Mouse (Mus musculus): ENCODE measurements around the gene Ccdc171. TPM values are rescaled to one million over a fixed set of nuclear protein-coding genes. Genes with fewer than 3 reads are reported as not detected.

Ccdc171 gene
- polyA plus RNA-seq, 1 experiment from 2014 or later: 2.0 TPM

GRCm38 (mm10) chr4:83682866-83683265 lies 157.5 kb downstream of the Ccdc171 start:
- 73% methylated on average over 7 of the region's 7 CpGs for WGBS
- DNase-seq (ENCODE audit: low spot score) (no peak), ATAC-seq (no peak)
- H3K27me3 ChIP-seq (replicated peaks; ENCODE audit: insufficient read depth, low read length): no peaks in the 10 kb centered on the region
- H3K4me3 ChIP-seq (ENCODE audit: low read depth, low read length): no peak overlapping the region
- no peaks in the 10 kb centered on the region for H3K36me3 ChIP-seq (ENCODE audit: insufficient read depth, low read length)
- no peak overlapping the region for H3K9ac ChIP-seq (replicated peaks; ENCODE audit: low read depth)
- H3K27ac ChIP-seq (ENCODE audit: low read length): no peak overlapping the region
- TF ChIP-seq EP300 (IDR thresholded peaks at IDR 0.05): no peak
- TF ChIP-seq CTCF (IDR thresholded peaks at IDR 0.05): no peak
- H3K9me3 ChIP-seq (ENCODE audit: low read length): no peaks in the 10 kb centered on the region
- H3K4me2 ChIP-seq (replicated peaks; ENCODE audit: low read depth, low read length): no peak overlapping the region
- H3K4me1 ChIP-seq (ENCODE audit: insufficient read depth, low read depth, low read length): no peaks in the 10 kb centered on the region

- no peak for ATAC-seq
- Histone ChIP-seq H3K4me3 (ENCODE audit: low read depth, low read length) (no peak overlapping the region), H3K9me3 (ENCODE audit: low read length) (no peaks in the 10 kb centered on the region), H3K9ac (replicated peaks; ENCODE audit: low read depth) (no peak overlapping the region), H3K4me2 (replicated peaks; ENCODE audit: low read depth, low read length) (no peak overlapping the region), H3K4me1 (ENCODE audit: insufficient read depth, low read depth, low read length) (no peaks in the 10 kb centered on the region), H3K27ac (ENCODE audit: low read length) (no peak overlapping the region), H3K27me3 (replicated peaks; ENCODE audit: insufficient read depth, low read length) (no peaks in the 10 kb centered on the region), H3K36me3 (ENCODE audit: insufficient read depth, low read length) (no peaks in the 10 kb centered on the region)
- peak; percentile 7 for DNase-seq (ENCODE audit: low spot score)
- TF ChIP-seq CTCF (IDR thresholded peaks at IDR 0.05): no peak
- TF ChIP-seq EP300 (IDR thresholded peaks at IDR 0.05): no peak
- WGBS: 40% methylated on average over 3 of the region's 3 CpGs
Measured at GRCm38 (mm10) chr4:83700190-83700589, 174.8 kb downstream of the Ccdc171 start.

DNA sequence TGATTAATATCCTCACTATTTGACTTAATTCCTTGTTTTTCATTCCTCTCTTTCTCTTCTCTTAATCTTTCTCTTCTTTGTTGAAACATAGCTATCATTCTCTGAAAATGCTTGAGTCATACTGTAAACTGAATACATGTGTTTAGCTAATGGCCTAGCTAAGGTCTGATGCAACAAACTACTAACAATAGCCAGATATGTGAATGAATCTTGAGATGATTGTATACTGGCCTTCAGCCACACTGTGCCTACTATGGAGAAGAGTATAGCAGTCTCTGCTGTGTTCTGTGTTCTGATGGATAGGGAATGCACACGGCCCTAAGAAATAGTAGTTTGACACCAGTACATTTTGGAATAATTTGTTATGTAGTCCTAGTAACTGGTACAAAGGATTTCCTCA lies 191.7 kb downstream of the Ccdc171 start:
- Histone ChIP-seq H3K27me3 (replicated peaks; ENCODE audit: insufficient read depth, low read length) (no peaks in the 10 kb centered on the region), H3K4me2 (replicated peaks; ENCODE audit: low read depth, low read length) (no peak overlapping the region), H3K9me3 (ENCODE audit: low read length) (no peaks in the 10 kb centered on the region), H3K36me3 (ENCODE audit: insufficient read depth, low read length) (no peaks in the 10 kb centered on the region), H3K4me1 (ENCODE audit: insufficient read depth, low read depth, low read length) (no peaks in the 10 kb centered on the region), H3K27ac (ENCODE audit: low read length) (no peak overlapping the region), H3K4me3 (ENCODE audit: low read depth, low read length) (no peak overlapping the region), H3K9ac (replicated peaks; ENCODE audit: low read depth) (no peak overlapping the region)
- TF ChIP-seq CTCF (IDR thresholded peaks at IDR 0.05) (no peak), EP300 (IDR thresholded peaks at IDR 0.05) (no peak)
- DNase-seq (ENCODE audit: low spot score) (no peak), ATAC-seq (no peak)
- WGBS: 84% methylated on average over 1 of the region's 1 CpGs

DNA sequence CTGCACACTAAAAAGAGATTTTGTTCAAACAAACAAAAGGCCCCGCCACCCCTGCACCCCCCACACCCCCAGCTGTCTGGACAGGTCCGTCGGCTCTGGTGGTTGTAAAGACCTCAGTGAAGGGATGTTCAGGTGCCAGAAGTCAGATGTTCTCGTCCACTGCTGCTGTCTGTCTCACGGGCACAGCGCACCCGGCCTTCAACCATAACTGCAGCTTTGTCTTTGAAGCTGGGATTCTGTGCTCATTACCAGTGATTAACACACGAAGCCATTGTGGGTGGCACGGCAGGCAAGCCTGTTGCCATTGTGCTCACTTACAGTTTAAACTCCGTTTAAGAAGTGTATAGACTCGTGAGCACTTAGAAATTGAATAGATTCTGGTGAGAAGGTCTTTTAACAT lies 194.5 kb downstream of the Ccdc171 start:
- ATAC-seq: no peak
- Histone ChIP-seq H3K4me1 (ENCODE audit: insufficient read depth, low read depth, low read length) (no peaks in the 10 kb centered on the region), H3K27me3 (replicated peaks; ENCODE audit: insufficient read depth, low read length) (no peaks in the 10 kb centered on the region), H3K9me3 (ENCODE audit: low read length) (no peaks in the 10 kb centered on the region), H3K4me3 (ENCODE audit: low read depth, low read length) (no peak overlapping the region), H3K4me2 (replicated peaks; ENCODE audit: low read depth, low read length) (no peak overlapping the region), H3K9ac (replicated peaks; ENCODE audit: low read depth) (no peak overlapping the region), H3K27ac (ENCODE audit: low read length) (no peak overlapping the region), H3K36me3 (ENCODE audit: insufficient read depth, low read length) (no peaks in the 10 kb centered on the region)
- no peak for DNase-seq (ENCODE audit: low spot score)
- TF ChIP-seq CTCF (IDR thresholded peaks at IDR 0.05) (no peak), EP300 (IDR thresholded peaks at IDR 0.05) (no peak)
- 66% methylated on average over 11 of the region's 11 CpGs for WGBS

DNA sequence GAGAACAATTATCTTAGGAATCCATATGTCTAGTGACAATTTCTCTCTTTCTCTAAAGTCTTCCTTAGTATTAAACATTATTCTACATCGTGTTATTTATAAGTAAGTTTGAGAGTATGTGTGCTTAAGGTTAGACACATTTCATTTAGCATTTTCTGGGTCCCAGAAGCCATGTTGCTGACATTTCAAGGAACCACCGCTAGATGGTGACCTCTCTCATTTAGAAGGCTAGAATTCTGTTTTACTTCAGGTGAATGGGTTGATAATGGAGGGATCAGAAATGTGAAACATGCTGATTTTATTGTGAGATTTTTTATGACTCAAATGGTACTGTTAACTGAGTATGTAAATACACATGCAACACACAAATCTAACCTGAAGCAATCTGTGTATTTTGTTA lies 199.8 kb downstream of the Ccdc171 start:
- H3K27ac ChIP-seq (ENCODE audit: low read length): no peak overlapping the region
- no peak overlapping the region for H3K4me3 ChIP-seq (ENCODE audit: low read depth, low read length)
- TF ChIP-seq CTCF (IDR thresholded peaks at IDR 0.05) (peak; percentile 52), EP300 (IDR thresholded peaks at IDR 0.05) (no peak)
- no peak for DNase-seq (ENCODE audit: low spot score)
- ATAC-seq: no peak
- 3% methylated on average over 2 of the region's 2 CpGs for WGBS
- H3K4me1 ChIP-seq (ENCODE audit: insufficient read depth, low read depth, low read length): no peaks in the 10 kb centered on the region
- no peaks in the 10 kb centered on the region for H3K36me3 ChIP-seq (ENCODE audit: insufficient read depth, low read length)
- no peak overlapping the region for H3K4me2 ChIP-seq (replicated peaks; ENCODE audit: low read depth, low read length)
- no peak overlapping the region for H3K9ac ChIP-seq (replicated peaks; ENCODE audit: low read depth)
- no peaks in the 10 kb centered on the region for H3K9me3 ChIP-seq (ENCODE audit: low read length)
- no peaks in the 10 kb centered on the region for H3K27me3 ChIP-seq (replicated peaks; ENCODE audit: insufficient read depth, low read length)

- Histone ChIP-seq H3K4me3 (ENCODE audit: low read depth, low read length) (no peak overlapping the region), H3K4me1 (ENCODE audit: insufficient read depth, low read depth, low read length) (no peaks in the 10 kb centered on the region), H3K36me3 (ENCODE audit: insufficient read depth, low read length) (no peaks in the 10 kb centered on the region), H3K9me3 (ENCODE audit: low read length) (no peaks in the 10 kb centered on the region), H3K27me3 (replicated peaks; ENCODE audit: insufficient read depth, low read length) (no peaks in the 10 kb centered on the region), H3K27ac (ENCODE audit: low read length) (no peak overlapping the region), H3K9ac (replicated peaks; ENCODE audit: low read depth) (no peak overlapping the region), H3K4me2 (replicated peaks; ENCODE audit: low read depth, low read length) (no peak overlapping the region)
- TF ChIP-seq CTCF (IDR thresholded peaks at IDR 0.05) (no peak), EP300 (IDR thresholded peaks at IDR 0.05) (no peak)
- DNase-seq (ENCODE audit: low spot score): no peak
- WGBS: 78% methylated on average over 9 of the region's 9 CpGs
- ATAC-seq: no peak
Measured at GRCm38 (mm10) chr4:83739137-83739890, 214.0 kb downstream of the Ccdc171 start.

Data from lung, postnatal 0 days (tissue).